Mouse (Mus musculus) cerebral cortex, adult 2 months (tissue): ENCODE data around the gene Cyp2a22.

Source experiments
- WGBS: fragments of 180-500 bp; shearing (Covaris S2); methylation state at CpG from one replicate; pipeline ENCODE4 v1.1.7; 2018; 5-methylcytosine and 5-hydroxymethylcytosine counted together

Cyp2a22 gene

DNA sequence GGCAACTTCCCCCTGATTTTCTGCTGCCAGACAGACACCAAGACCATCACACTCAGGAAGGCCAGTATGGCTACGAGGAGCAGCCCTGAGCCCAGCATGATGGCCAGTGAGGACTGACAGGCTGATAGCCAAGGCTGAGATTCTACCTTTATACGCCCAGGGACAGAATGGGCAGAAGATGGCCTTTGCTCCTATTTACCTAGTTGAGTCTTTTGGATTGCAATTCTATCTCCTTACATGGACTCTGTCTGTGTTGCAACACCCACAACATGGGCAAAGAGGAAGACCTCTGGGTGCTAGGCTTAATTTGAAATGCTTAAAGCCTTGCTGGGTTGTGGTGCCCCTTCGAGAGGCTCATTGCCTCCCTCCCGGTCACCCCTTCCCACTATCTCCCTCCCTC, at the start of gene Cyp2a22:
Cyp2a22 (minus strand) TSS at position 123 of the 400 bp plus-strand sequence.
- 77% methylated on average over 4 of the region's 4 CpGs for WGBS

DNA sequence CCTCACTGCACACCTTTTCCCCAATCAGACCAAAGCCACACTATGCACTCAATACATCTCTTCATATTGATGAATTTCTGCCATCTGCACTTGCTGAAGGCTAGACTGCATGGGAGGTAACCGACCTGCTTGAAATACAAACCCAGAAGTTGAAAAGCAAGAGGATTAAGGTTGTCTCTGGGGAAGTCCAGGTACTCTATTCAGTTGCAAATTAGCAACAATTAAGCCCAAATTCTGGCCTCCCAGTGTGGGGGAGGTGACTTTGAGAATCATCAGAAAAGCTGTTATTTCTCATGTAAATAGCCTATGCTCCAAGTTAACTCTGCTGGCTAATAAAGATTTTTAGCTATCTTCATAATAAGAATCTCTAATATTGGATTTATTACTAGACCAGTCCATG, 44.0 kb upstream of the Cyp2a22 start:
- 12% methylated on average over 1 of the region's 1 CpGs for WGBS

DNA sequence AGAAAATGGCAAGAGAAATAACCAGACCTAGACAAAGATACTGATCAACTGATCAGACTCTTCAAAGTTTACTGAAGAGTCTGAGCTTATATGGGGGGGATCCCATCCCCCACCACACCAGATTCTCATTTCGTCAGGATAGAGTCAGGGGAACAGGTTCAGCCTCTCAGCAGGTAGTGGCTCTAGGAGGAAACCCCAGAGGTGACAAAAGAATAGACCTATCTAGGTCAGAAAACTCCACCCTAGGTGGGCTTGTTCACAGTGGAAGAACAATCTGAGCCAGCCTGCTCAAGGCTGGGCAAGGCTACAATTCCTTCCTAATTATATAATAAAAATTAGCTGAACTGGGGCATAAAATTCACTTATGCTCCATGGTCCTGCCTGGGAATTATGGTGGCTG, 43.4 kb upstream of the Cyp2a22 start:
- WGBS: 13% methylated on average over 1 of the region's 1 CpGs

DNA sequence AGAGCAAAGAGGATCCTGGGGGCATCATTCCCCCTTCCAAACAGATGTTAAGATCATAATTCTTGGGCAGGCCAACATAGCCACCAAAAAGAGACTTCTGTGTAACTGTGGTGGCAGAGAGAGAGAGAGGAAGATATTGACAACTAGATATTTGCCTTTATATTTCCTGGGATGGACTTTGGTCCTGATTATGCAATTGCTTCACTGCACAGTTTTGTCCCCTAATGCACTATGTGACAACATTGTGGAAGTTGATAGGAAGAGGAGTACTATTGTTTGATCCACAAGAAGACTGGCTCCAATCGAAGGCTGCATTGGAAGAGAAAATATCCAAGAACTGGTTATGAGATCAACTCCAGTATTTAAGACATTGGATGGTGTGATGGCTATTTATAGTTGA, 42.8 kb upstream of the Cyp2a22 start:
- WGBS: 73% methylated on average over 1 of the region's 1 CpGs

DNA sequence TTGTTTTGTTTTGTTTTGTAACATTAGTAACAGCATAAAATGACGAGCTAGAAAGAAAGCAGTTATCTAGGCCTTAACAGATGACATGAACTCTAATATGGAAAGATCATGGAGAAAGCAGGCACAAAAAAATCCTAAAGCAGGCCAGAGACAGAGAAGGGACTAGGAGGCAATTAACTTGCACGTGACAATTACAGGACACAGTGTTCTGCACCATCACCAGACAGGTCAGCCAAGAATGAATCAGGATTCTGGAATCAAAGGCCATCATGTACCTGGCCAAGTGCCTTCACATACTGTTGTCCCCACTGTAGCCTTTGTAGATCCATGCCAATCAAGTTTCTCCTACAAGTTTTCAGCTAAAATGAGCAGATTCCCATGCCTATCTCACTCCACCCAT, 42.3 kb upstream of the Cyp2a22 start:
- 69% methylated on average over 2 of the region's 2 CpGs for WGBS

DNA sequence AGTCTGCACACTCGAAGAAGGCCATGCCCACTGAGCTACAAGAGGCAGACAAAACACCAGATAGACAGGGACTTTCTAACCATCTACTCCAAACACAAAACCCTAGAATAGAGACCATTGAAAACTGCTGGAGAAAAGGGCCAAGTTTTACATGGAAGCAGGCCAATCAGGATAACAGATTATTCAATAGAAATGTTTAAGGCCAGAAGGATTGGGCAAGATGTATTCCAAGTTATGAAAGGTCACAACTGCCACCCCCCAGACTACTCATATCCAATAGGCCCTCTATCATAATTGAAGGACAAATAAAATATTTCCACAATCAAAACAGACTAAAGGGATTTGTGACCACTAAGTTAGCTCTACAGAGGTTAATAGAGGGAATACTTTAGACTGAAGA, 23.2 kb upstream of the Cyp2a22 start:
- WGBS: 51% methylated on average over 1 of the region's 1 CpGs

DNA sequence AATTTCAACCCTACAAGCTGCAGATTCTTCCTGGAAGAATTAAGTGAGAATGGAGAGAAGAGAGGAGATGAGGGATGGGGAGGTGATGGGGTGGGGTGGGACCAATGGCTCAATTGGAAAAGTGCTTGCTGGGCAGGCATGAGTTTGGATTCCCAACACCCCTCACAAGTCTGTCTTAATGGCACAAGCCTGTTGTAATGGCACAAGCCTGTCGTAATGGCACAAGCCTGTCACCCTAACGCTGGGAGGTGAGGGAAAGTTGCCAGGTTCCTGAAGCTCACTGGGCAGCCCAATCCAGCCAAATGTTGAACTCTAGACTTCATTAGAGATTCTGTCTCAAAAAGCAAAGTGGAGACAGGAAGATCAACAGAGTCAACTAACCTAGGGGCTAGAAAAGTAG, 14.1 kb upstream of the Cyp2a22 start:
- WGBS: 87% methylated on average over 2 of the region's 2 CpGs

DNA sequence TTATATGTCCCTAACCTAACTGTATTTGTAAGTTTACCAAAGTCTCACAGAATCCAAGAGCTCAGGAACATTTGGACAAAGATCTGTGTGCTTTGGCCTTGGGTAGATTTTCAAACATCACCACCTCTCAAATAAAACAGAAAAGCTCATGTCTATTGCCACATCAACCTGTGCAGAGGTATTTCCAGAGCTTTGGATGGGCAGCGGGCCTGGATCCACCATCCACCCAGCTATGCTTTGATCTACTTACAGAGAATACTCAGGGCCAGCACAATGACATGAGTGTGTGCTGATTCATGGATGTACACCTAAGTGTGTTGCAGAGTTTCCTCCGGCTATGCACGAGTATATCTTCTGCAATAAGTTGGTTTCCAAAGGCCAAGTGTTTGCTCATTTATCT, 13.5 kb upstream of the Cyp2a22 start:
- WGBS: 85% methylated on average over 3 of the region's 3 CpGs

DNA sequence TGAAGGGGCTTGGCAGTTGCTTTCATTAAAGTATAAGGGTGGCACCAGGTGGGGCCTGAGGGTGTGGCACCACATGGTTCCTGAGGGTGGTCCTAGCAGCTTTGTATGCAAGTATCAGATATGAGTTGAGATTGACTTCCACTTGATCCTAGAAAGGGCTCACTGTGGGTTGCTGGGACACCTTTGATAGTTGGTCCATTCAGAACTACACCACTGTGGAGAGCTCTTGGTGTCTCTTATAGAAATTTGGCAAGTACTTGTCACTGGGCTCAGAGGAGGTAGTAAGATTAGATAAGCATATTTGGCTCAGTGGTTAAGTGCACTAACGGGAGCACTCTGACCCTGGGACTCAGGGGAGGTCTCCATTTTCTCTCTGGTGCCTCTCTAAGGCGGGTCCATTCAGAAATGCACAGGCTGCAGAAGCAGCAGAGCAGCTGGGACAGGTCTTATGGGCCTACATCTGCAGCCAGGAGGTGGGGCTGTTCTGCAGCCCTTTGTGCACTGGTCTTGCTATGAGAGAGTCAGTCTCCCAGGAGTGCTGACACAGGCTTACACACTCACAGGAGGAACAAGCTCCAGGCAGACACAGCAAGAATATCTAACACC, 2.2 kb upstream of the Cyp2a22 start:
- 34% methylated on average over 2 of the region's 2 CpGs for WGBS

DNA sequence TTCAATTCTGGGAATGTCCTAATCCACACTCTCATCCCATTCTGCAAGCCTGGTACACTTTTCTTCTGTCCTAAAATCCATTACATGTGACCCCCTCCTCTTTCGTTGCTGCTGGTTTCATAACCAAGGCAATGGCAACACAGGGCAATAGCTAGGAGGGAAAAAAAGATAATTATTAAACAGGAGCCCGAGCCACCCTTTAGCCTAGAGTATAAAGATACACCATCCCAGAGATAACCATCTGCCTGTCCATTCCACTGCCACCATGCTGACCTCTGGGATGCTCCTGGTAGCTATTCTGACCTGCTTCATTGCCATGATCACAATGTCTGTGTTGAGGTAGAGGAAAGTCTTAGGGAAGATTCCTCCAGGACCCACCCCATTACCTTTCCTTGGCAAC, 22.1 kb downstream of the Cyp2a22 start:
- 63% methylated on average over 2 of the region's 2 CpGs for WGBS
